Mouse (Mus musculus): ENCODE data around the gene Gp9. TPM values are rescaled to one million over a fixed set of nuclear protein-coding genes. Genes with fewer than 3 reads are reported as not detected.

The Gp9 gene
- polyA plus RNA-seq, 1 experiment from 2014 or later: 2.4 TPM

DNA sequence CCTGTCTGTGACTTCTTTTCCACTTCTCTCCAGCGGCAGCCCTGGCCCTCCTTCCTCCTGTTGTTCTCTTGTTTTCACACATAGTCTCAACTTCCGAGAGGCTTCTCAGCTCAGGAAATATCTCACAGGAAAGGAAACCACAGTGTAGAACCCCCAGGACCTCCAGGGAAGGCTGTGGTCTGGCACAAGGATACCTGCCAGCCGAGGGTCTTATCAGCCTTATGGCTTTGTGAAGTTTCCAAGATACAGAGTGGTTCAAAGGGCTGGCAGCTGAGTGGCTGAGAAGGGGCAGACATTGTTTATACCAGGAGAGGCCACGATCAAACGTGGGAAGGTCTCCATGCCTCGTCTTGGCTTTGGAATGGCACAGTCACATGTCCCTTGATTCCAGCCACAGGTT lies 38.0 kb upstream of the Gp9 start:
- Histone ChIP-seq H3K9ac (no peak overlapping the region), H3K27ac (no peak overlapping the region), H3K36me3 (no peaks in the 10 kb centered on the region), H3K4me2 (no peak overlapping the region), H3K9me3 (no peaks in the 10 kb centered on the region), H3K4me3 (replicated peaks) (no peak overlapping the region), H3K27me3 (replicated peaks) (no peaks in the 10 kb centered on the region), H3K4me1 (0 out of 2 replicates have a peak, but pooled peaks cover 3% of the 10 kb centered on the region)
- WGBS: 37% methylated on average over 6 of the region's 6 CpGs
- ATAC-seq (ENCODE audit: insufficient read depth, low FRiP score, low read depth): no peak

GRCm38 (mm10) chr6:87740496-87740895 lies 37.4 kb upstream of the Gp9 start:
- no peak overlapping the region for H3K27ac ChIP-seq

GRCm38 (mm10) chr6:87741978-87742377 lies 35.9 kb upstream of the Gp9 start:
- Histone ChIP-seq H3K4me1 (peaks cover 12% of the 10 kb centered on the region), H3K36me3 (no peaks in the 10 kb centered on the region), H3K4me2 (no peak overlapping the region), H3K9ac (no peak overlapping the region), H3K27me3 (replicated peaks) (no peaks in the 10 kb centered on the region), H3K27ac (no peak overlapping the region), H3K9me3 (no peaks in the 10 kb centered on the region), H3K4me3 (replicated peaks) (no peak overlapping the region)
- ATAC-seq (ENCODE audit: insufficient read depth, low FRiP score, low read depth): no peak
- 82% methylated on average over 8 of the region's 8 CpGs for WGBS

More at GRCm38 (mm10) chr6:87740496-87740895, 37.4 kb upstream of the Gp9 start:
- Histone ChIP-seq H3K9ac (no peak overlapping the region), H3K4me3 (replicated peaks) (no peak overlapping the region), H3K4me2 (no peak overlapping the region), H3K27me3 (replicated peaks) (no peaks in the 10 kb centered on the region), H3K9me3 (no peaks in the 10 kb centered on the region), H3K4me1 (0 out of 2 replicates have a peak, but pooled peaks cover 3% of the 10 kb centered on the region), H3K36me3 (no peaks in the 10 kb centered on the region)
- peak; percentile 79 for ATAC-seq (ENCODE audit: insufficient read depth, low FRiP score, low read depth)

DNA sequence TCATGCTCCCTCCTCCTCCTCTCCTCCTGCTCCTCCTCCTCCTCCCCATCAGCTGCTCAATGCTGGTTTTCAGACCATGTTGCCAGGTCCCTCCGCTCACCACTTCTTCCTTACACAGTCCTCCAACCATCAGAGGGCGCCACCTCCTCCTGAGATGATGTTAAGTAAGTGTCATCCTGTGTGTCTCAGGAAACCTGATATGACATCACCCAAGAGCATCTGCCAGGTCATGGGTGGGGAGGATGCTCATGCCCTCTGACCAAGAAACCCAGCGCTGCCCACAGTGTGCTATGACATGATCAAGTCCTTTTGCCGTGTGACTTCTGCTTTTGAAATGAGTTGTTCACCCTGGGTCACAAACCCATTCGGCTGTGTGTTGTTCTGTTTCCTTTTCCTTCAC lies 35.1 kb upstream of the Gp9 start:
- no peak overlapping the region for H3K27ac ChIP-seq
- 82% methylated on average over 5 of the region's 5 CpGs for WGBS
- H3K36me3 ChIP-seq: no peaks in the 10 kb centered on the region
- no peak overlapping the region for H3K4me3 ChIP-seq (replicated peaks)
- H3K4me1 ChIP-seq: peaks cover 14% of the 10 kb centered on the region
- ATAC-seq (ENCODE audit: insufficient read depth, low FRiP score, low read depth): no peak
- H3K4me2 ChIP-seq: no peak overlapping the region
- H3K27me3 ChIP-seq (replicated peaks): no peaks in the 10 kb centered on the region
- H3K9me3 ChIP-seq: no peaks in the 10 kb centered on the region
- H3K9ac ChIP-seq: no peak overlapping the region

GRCm38 (mm10) chr6:87743281-87743680 lies 34.6 kb upstream of the Gp9 start:
- H3K4me3 ChIP-seq (replicated peaks): no peak overlapping the region
- H3K27me3 ChIP-seq (replicated peaks): no peaks in the 10 kb centered on the region
- H3K9me3 ChIP-seq: no peaks in the 10 kb centered on the region
- no peak for ATAC-seq (ENCODE audit: insufficient read depth, low FRiP score, low read depth)
- no peak overlapping the region for H3K9ac ChIP-seq
- no peak overlapping the region for H3K4me2 ChIP-seq
- 71% methylated on average over 5 of the region's 5 CpGs for WGBS
- H3K36me3 ChIP-seq: no peaks in the 10 kb centered on the region
- H3K27ac ChIP-seq: no peak overlapping the region
- H3K4me1 ChIP-seq: peaks cover 14% of the 10 kb centered on the region

GRCm38 (mm10) chr6:87744632-87745031 lies 33.2 kb upstream of the Gp9 start:
- no peaks in the 10 kb centered on the region for H3K36me3 ChIP-seq
- no peak overlapping the region for H3K4me2 ChIP-seq
- H3K9ac ChIP-seq: no peak overlapping the region
- no peak overlapping the region for H3K4me3 ChIP-seq (replicated peaks)
- WGBS: 86% methylated on average over 3 of the region's 3 CpGs
- peaks cover 11% of the 10 kb centered on the region for H3K4me1 ChIP-seq
- H3K27ac ChIP-seq: no peak overlapping the region
- no peaks in the 10 kb centered on the region for H3K9me3 ChIP-seq
- H3K27me3 ChIP-seq (replicated peaks): no peaks in the 10 kb centered on the region
- no peak for ATAC-seq (ENCODE audit: insufficient read depth, low FRiP score, low read depth)

GRCm38 (mm10) chr6:87745301-87745700 lies 32.6 kb upstream of the Gp9 start:
- Histone ChIP-seq H3K9me3 (no peaks in the 10 kb centered on the region), H3K4me2 (no peak overlapping the region), H3K27me3 (replicated peaks) (no peaks in the 10 kb centered on the region), H3K27ac (no peak overlapping the region), H3K4me3 (replicated peaks) (no peak overlapping the region), H3K9ac (no peak overlapping the region), H3K4me1 (peaks cover 11% of the 10 kb centered on the region), H3K36me3 (no peaks in the 10 kb centered on the region)
- no peak for ATAC-seq (ENCODE audit: insufficient read depth, low FRiP score, low read depth)
- WGBS: 18% methylated on average over 1 of the region's 1 CpGs

DNA sequence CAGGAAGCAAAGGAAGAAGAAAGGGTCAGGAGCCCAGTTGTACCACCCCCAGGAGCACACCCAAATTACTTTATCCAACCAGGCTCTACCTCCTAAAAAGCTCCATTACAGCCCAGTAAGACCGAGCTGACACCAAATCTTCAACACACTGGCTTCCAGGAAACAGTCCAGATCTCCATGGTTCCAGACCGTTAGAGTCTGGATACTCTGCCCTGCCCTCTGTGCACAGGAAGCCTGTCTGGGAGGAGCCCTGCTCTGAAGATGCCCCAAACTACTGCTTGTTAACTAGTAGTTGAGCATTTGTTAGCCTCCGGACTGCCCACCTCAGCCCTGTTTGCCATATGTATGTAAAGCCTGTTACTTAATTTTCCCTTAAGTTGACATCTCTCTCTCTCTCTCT lies 31.8 kb upstream of the Gp9 start:
- Histone ChIP-seq H3K4me3 (replicated peaks) (no peak overlapping the region), H3K27ac (no peak overlapping the region), H3K9ac (no peak overlapping the region), H3K27me3 (replicated peaks) (no peaks in the 10 kb centered on the region), H3K4me2 (no peak overlapping the region), H3K4me1 (peaks cover 11% of the 10 kb centered on the region), H3K36me3 (no peaks in the 10 kb centered on the region), H3K9me3 (no peaks in the 10 kb centered on the region)
- ATAC-seq (ENCODE audit: insufficient read depth, low FRiP score, low read depth): no peak
- 44% methylated on average over 3 of the region's 3 CpGs for WGBS

- Histone ChIP-seq H3K4me2 (no peak overlapping the region), H3K9me3 (no peaks in the 10 kb centered on the region), H3K27me3 (replicated peaks) (no peaks in the 10 kb centered on the region), H3K4me3 (replicated peaks) (no peak overlapping the region), H3K9ac (no peak overlapping the region), H3K36me3 (no peaks in the 10 kb centered on the region), H3K4me1 (peaks cover 11% of the 10 kb centered on the region), H3K27ac (peak overlapping the region; percentile 48; the same call in 1 of the 2 replicates)
- 45% methylated on average over 2 of the region's 2 CpGs for WGBS
- ATAC-seq (ENCODE audit: insufficient read depth, low FRiP score, low read depth): peak; percentile 65; the same call in 1 of the 2 replicates
Measured at GRCm38 (mm10) chr6:87746849-87747248, 31.0 kb upstream of the Gp9 start.

GRCm38 (mm10) chr6:87748078-87748477 lies 29.8 kb upstream of the Gp9 start:
- Histone ChIP-seq H3K4me3 (replicated peaks) (no peak overlapping the region), H3K9me3 (no peaks in the 10 kb centered on the region), H3K4me1 (peaks cover 11% of the 10 kb centered on the region), H3K27ac (no peak overlapping the region), H3K9ac (no peak overlapping the region), H3K27me3 (replicated peaks) (no peaks in the 10 kb centered on the region), H3K36me3 (no peaks in the 10 kb centered on the region), H3K4me2 (no peak overlapping the region)
- 81% methylated on average over 2 of the region's 2 CpGs for WGBS
- ATAC-seq (ENCODE audit: insufficient read depth, low FRiP score, low read depth): no peak

DNA sequence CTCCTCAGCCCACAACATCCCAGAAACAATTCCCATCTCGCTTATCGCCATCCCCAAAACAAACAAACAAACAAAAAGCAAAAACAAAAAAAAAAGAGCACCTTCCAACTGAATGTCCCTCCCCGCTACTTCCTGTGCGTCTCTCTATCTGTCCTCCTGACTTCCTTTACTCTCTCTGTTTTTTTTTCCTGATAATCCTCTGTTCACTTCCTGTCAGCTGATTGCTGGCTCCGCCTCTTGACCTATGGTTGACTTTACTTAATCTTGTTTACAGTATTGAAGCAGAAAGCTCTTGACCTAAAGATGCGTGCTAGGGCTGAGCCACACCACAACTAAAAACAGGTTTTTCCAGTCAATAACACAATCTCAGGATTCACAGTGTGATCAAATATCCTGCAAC lies 29.3 kb upstream of the Gp9 start:
- no peak overlapping the region for H3K4me2 ChIP-seq
- H3K9me3 ChIP-seq: no peaks in the 10 kb centered on the region
- ATAC-seq (ENCODE audit: insufficient read depth, low FRiP score, low read depth): no peak
- WGBS: 77% methylated on average over 6 of the region's 6 CpGs
- no peaks in the 10 kb centered on the region for H3K36me3 ChIP-seq
- no peak overlapping the region for H3K9ac ChIP-seq
- H3K4me3 ChIP-seq (replicated peaks): no peak overlapping the region
- H3K4me1 ChIP-seq: peaks cover 11% of the 10 kb centered on the region
- no peaks in the 10 kb centered on the region for H3K27me3 ChIP-seq (replicated peaks)
- H3K27ac ChIP-seq: no peak overlapping the region

GRCm38 (mm10) chr6:87750184-87750910 lies 27.5 kb upstream of the Gp9 start:
- 88% methylated on average over 8 of the region's 8 CpGs for WGBS
- no peaks in the 10 kb centered on the region for H3K9me3 ChIP-seq
- H3K27me3 ChIP-seq (replicated peaks): no peaks in the 10 kb centered on the region
- H3K9ac ChIP-seq: no peak overlapping the region
- no peak overlapping the region for H3K27ac ChIP-seq
- peaks cover 11% of the 10 kb centered on the region for H3K4me1 ChIP-seq
- ATAC-seq (ENCODE audit: insufficient read depth, low FRiP score, low read depth): no peak
- H3K4me2 ChIP-seq: no peak overlapping the region
- no peaks in the 10 kb centered on the region for H3K36me3 ChIP-seq
- no peak overlapping the region for H3K4me3 ChIP-seq (replicated peaks)

DNA sequence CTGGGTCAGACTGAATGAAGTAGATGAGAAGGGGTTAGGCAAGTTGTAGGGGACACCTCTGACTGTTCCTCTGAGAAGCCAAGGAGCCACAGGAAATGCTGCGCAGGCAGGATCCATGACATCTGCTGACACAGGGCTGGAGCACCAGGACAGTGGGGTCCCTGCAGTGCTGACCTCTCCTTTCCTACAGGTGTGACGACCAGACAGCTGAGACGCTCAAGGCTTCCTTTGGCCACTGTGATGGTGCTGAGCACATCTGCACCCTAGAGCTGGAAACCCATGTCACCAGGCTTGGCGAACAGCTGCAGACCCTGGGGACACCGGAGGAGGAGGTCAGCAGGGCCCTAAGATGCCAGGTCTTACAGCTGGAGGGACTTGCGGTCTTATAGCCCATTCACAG lies 26.3 kb upstream of the Gp9 start:
- no peaks in the 10 kb centered on the region for H3K27me3 ChIP-seq (replicated peaks)
- H3K9me3 ChIP-seq: no peaks in the 10 kb centered on the region
- no peak overlapping the region for H3K27ac ChIP-seq
- H3K4me3 ChIP-seq (replicated peaks): no peak overlapping the region
- no peaks in the 10 kb centered on the region for H3K36me3 ChIP-seq
- 87% methylated on average over 6 of the region's 6 CpGs for WGBS
- peaks cover 6% of the 10 kb centered on the region; the same call in 1 of the 2 replicates for H3K4me1 ChIP-seq
- no peak overlapping the region for H3K9ac ChIP-seq
- no peak for ATAC-seq (ENCODE audit: insufficient read depth, low FRiP score, low read depth)
- no peak overlapping the region for H3K4me2 ChIP-seq

All from stomach, embryonic 15.5 days (tissue).